Mouse (Mus musculus) cerebellum, postnatal 10 days (tissue): ENCODE results near the gene Spop.
"Not testable (repeated sequence)": the region's sequence is repeated elsewhere in the genome, so short reads cannot be mapped to it uniquely, and the experiment has no call there.

ENCODE experiments used
- DNase-seq, 2 experiments: peaks; one replicate each; pipeline ENCODE4 v3.0.0; 2021; ENCODE audit warnings: mixed read lengths in 2 of 2

The Spop gene

DNA sequence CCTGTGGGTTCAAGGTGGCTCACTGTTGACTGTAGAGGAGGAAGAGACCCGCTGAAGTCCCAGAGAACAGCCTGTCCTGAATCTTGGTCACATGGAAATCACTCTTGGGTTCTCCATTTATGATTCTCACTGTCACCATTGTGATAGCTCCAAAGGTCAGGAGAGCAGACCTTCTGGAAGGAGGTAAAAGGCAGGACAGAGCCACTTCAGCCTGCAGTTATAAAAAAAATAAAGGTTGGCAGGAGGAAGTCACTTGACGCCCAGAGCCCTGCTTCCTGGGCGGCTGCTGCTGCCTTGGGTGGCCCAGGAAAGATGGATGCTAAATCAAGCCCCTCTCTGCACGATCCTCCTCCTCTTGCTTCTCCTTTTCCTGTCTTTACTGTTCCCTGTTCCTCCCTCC lies 86.5 kb downstream of the Spop start:
- DNase-seq, result no peak

DNA sequence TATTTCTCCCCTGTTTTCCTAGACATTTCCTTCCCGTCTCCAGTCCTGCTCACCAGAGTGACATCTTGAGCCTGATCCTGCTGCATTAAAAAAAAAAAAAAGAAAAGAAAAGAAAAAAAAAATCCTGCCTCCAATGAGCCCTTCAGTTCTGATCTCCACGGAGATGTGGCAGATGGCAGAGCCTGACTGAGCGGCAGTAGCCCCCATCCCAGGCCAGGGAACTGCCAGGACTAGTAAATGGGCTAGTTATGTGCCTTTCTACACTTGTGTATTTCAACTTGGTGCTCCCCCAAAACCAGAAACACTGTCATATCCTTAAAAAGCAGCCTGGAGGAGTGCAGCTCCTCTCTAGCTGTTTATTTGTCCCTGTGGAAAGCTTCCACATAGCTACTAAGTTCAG lies 87.0 kb downstream of the Spop start:
- DNase-seq, result peak; percentile 78 to 82

GRCm38 (mm10) chr11:95501826-95502225 lies 87.9 kb downstream of the Spop start:
- not testable (repeated sequence) for DNase-seq

DNA sequence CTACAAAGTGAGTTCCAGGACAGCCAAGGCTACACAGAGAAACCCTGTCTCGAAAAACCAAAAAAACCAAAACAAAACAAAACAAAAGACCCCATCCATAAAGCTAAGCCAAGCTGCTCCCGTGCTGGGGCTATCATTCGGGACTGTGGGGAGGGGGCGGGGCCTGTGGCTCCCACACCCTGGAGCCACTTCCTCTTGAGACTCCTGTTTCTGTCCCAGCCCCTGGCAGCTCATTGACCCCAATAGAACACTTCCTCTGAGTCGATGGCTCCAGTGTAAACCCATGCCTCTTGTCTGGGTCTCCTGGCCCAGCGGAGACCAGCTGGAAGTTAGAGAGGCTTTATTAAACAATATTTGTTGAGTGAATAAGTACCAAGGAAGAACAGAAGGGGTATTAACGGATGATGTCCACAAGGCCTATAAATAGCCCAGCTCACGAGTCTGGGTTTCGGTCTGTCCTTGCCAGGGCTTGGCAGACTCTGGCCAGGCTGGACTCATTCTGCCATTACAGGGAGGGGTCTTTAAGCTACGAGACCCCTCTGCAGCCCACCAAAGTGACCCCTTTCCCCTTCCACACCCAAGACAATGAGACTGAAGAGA lies 89.8 kb downstream of the Spop start:
- peak; percentile 79 to 80 for DNase-seq

- DNase-seq, result peak; percentile 74 to 80
These were observed 90.4 kb downstream of the Spop start for GRCm38 (mm10) chr11:95504271-95504731.

GRCm38 (mm10) chr11:95507041-95507716 lies 93.3 kb downstream of the Spop start:
- peak; percentile 58 to 60 for DNase-seq

GRCm38 (mm10) chr11:95507785-95508184 lies 93.9 kb downstream of the Spop start:
- DNase-seq, result no peak

DNA sequence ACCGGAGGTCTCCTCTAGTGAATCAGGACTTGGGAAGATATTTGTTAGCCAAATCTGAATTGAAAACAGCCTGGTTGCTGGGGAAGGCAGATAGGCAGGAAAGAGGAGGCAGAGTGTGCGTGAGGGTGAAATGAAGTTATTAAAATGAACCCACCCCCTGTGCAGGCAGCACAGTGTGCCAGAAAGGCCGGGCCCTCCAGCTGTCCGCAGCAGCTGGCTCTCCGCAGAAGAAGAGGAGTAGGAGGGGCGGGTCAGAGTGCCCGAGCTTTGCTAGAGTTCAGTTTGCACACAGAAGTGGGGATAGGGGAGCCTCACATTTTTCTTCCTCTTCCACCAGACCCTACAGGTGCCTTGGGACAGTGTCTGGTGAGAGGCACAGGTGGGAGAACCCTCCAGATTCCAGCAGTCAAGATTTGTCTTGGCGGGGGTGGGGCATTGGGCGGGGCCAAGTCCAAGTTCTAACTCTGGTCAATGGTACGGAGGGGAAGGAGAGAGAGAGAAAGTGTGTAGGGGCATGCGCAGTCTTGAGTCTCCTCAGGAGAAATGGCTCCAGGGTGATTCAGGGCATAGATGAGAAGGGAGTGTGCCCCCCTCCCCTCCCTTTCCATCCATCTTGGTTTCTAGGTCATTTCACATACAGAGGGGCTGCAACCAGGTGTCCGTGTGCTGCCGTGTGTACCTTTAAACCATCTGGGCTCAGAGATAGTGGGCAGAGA lies 94.5 kb downstream of the Spop start:
- peak; percentile 52 to 68 for DNase-seq

DNA sequence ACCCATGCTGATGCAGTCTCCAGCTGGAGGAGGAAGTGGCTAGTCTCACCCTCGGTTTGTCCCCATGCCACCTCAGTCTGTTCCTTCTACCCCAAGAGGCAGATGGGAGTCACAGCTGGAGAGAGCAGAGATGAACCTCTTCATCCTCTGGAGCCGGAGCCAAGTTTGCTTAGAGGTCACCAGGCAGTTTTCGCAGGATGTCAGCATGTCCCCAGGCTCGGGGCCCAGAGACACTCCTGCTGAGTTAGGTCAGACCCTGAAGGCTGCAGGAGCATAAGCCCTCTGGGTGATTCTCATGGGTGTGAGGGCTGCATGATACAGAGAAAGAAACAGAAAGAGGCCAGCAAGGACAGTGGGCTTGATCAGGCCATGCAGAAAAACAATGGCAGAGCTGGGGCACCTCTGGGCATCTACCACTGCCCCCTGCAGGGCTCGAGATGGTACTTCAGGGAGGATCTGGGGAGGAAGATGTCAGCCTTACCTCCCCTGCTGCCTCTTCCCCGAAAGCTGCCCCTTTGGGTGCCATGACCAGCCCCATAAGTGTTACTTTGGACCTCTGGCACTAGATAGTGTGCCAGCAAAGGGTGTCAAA lies 95.3 kb downstream of the Spop start:
- peak; percentile 59 to 69 for DNase-seq

GRCm38 (mm10) chr11:95510631-95511030 lies 96.8 kb downstream of the Spop start:
- DNase-seq, result no peak

DNA sequence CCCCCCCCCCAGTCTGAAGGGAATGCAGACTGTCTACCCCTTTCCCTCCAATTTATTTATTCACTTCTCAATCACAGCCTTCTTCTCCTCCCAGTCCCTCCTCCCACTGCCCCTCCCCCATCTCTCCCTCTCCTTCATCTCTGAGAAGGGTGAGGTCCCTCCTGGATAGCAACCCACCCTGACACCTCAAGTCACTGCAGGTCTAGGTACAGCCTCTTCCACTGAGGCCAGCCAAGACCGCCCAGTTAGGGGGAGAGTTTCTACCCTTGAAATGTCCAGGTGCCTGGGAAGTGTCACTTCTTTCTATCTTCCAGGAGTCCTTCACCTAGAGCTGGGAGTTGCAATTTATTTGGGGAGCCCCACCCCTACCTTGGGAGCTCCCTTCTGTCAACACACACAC lies 98.0 kb downstream of the Spop start:
- DNase-seq, result no peak

- DNase-seq, result no peak
These were observed 98.5 kb downstream of the Spop start for GRCm38 (mm10) chr11:95512383-95512782.

GRCm38 (mm10) chr11:95513461-95514297 lies 99.8 kb downstream of the Spop start:
- peak; percentile 56 to 59 for DNase-seq

- DNase-seq, result peak; percentile 83 to 86
These were observed 100.5 kb downstream of the Spop start, which contains the start of gene Nxph3 for GRCm38 (mm10) chr11:95514298-95514861. Gene Nxph3 (minus strand): TSS chr11:95514570.

- peak; percentile 64 to 74 for DNase-seq
These were observed 101.8 kb downstream of the Spop start for GRCm38 (mm10) chr11:95515376-95516323.

GRCm38 (mm10) chr11:95516491-95516911 lies 102.6 kb downstream of the Spop start:
- peak; percentile 49 to 64 for DNase-seq

- DNase-seq, result peak; percentile 55 to 57
These were observed 103.3 kb downstream of the Spop start for GRCm38 (mm10) chr11:95517162-95517561.

DNA sequence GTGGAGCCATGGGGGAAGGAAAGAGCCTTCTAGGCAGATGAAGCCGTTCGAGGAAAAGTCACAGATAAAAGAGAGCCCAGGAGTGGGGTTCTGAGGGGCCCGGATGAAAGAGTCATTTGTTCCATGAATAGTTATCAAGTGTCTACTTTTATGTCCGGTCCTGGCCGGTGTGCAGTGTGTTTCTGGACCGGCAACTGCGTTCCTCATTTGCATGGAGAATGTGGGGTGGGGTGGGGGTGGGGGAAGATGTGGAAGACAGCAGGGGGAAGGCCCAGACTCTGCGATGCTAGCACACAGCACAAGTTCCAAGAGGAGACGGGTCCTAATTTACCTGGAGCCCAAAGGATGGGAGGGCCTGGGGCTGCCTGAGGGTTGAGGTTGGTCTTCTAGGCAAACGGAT lies 105.4 kb downstream of the Spop start:
- DNase-seq, result no peak

DNA sequence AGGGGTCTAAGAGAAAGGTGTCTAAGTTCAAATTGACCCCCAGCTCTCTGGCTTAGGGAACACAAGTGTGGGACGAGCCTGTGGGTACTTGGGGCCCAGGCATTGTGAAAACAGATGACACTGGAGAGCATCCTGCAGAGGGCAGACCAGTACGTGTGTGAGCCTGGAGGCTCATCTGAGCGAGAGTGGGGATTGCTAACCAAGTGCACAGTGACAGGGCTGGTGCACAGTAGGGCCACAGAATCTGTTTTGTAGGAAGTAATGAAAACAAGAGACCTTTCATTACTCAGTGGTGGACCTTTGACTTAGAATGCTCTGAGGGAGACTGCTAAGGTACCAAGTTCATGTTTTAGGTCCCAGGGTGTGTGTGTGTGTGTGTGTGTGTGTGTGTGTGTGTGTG lies 106.1 kb downstream of the Spop start:
- DNase-seq, result no peak

DNA sequence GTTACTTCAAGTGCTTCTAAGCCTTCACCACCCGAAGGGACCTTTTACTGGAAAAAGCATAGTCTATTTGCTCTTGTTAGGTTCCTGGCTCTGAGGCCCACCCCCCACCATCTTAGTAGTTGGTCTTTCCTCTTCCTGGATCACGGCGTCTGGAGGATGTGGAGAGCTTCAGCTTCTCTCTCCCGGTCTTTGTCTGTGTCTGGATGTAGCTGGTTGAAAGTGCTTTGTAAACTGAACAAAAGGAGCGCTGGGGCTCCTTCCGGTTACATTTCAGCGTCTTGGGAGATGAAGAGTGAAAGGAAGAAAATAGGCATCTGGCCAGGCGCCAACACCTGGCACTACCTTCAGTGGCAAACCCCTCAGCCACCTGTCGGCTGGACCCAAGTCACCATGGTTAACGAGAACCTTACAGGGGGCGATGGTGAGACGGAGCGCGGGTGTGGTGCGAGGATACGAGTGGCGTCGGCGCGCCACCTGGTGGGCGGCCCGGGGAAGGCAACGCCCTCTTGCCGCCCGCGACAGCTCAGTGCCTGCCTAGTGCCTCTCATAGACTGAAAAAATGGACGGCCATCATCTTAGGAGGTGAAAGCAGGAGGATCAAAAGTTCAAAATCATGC lies 106.7 kb downstream of the Spop start:
- DNase-seq, result peak; percentile 97 to 98
